Mouse (Mus musculus) neural tube, embryonic 11.5 days (tissue): ENCODE measurements around the gene Wipf1. TPM values are rescaled to one million over a fixed set of nuclear protein-coding genes. Genes with fewer than 3 reads are reported as not detected.

Experiments used
- ATAC-seq: fragments of 200-750 bp; cut with Nextera tagmentation; 2 replicates; pipeline ENCODE4 v1.8.0; 2017; ENCODE audit warnings: moderate number of reproducible peaks, mild to moderate bottlenecking, moderate TSS enrichment, moderate library complexity; ENCODE audit not compliant: insufficient read depth, low FRiP score, low TSS enrichment
- DNase-seq: peaks from one replicate; pipeline ENCODE4 v3.0.0-alpha.2; 2015; ENCODE audit warnings: low spot score
- H3K27ac ChIP-seq: fragments of 300-500 bp; sonication (generic); 2 replicates; pipeline ENCODE4 v1.5.1; 2014; ENCODE audit warnings: low read depth, mild to moderate bottlenecking, low read length
- H3K27me3 ChIP-seq: fragments of 300-500 bp; sonication (generic); 2 replicates; pipeline ENCODE4 v1.6.1; 2014; ENCODE audit warnings: mild to moderate bottlenecking, low read length, mixed read lengths; ENCODE audit not compliant: control insufficient read depth, insufficient read depth
- H3K36me3 ChIP-seq: fragments of 300-500 bp; sonication (generic); 2 replicates; pipeline ENCODE4 v1.6.1; 2014; ENCODE audit warnings: mild to moderate bottlenecking, low read length, moderate library complexity, mixed read lengths; ENCODE audit not compliant: control insufficient read depth, insufficient read depth
- H3K4me1 ChIP-seq: fragments of 300-500 bp; sonication (generic); 2 replicates; pipeline ENCODE4 v1.6.1; 2014; ENCODE audit warnings: low read length, mixed read lengths; ENCODE audit not compliant: control insufficient read depth, insufficient read depth
- H3K4me2 ChIP-seq: fragments of 300-500 bp; sonication (generic); 2 replicates; pipeline ENCODE4 v1.6.1; 2014; ENCODE audit warnings: low read depth, mild to moderate bottlenecking, moderate library complexity
- H3K4me3 ChIP-seq: fragments of 300-500 bp; sonication (generic); 2 replicates; pipeline ENCODE4 v1.5.1; 2014; ENCODE audit warnings: low read depth, low read length
- H3K9ac ChIP-seq: fragments of 300-500 bp; sonication (generic); 2 replicates; pipeline ENCODE4 v1.6.1; 2014; ENCODE audit warnings: mild to moderate bottlenecking, low read length
- H3K9me3 ChIP-seq: fragments of 300-500 bp; sonication (generic); 2 replicates; pipeline ENCODE4 v1.6.1; 2016; ENCODE audit warnings: low read length; ENCODE audit not compliant: control insufficient read depth
- WGBS: fragments of 180-500 bp; shearing (Covaris S2); extraction: QIAGEN DNeasy Blood & Tissue Kit; methylation state at CpG from one replicate; pipeline ENCODE4 v1.1.7; 2014; 5-methylcytosine and 5-hydroxymethylcytosine counted together
- polyA plus RNA-seq: library from polyadenylated mRNA; unstranded; fragments of >200 nt; fragmentation: Nextera tagmentation; extraction: Ambion mirVana; gene quantifications from 2 replicates; pipeline ENCODE4 v1.2.1, GENCODE M21; 2014

Wipf1 gene
- polyA plus RNA-seq, 1 experiment from 2014 or later = 9.0 TPM

- Histone ChIP-seq H3K36me3 (no peaks in the 10 kb centered on the region), H3K9me3 (no peaks in the 10 kb centered on the region), H3K4me2 (no peak overlapping the region), H3K4me3 (no peak overlapping the region), H3K27ac (no peak overlapping the region), H3K27me3 (no peaks in the 10 kb centered on the region), H3K9ac (no peak overlapping the region), H3K4me1 (no peaks in the 10 kb centered on the region)
- ATAC-seq = no peak
- no peak for DNase-seq
- 93% methylated on average over 2 of the region's 2 CpGs for WGBS
Measured at GRCm38 (mm10) chr2:73435847-73436246, 93.7 kb downstream of the Wipf1 start.

- Histone ChIP-seq H3K9ac (no peak overlapping the region), H3K36me3 (no peaks in the 10 kb centered on the region), H3K4me3 (no peak overlapping the region), H3K9me3 (no peaks in the 10 kb centered on the region), H3K27me3 (no peaks in the 10 kb centered on the region), H3K4me2 (no peak overlapping the region; the same call in 1 of the 2 replicates), H3K4me1 (no peaks in the 10 kb centered on the region), H3K27ac (no peak overlapping the region)
- DNase-seq (no peak), ATAC-seq (no peak)
- 42% methylated on average over 14 of the region's 14 CpGs for WGBS
Measured at GRCm38 (mm10) chr2:73431959-73432396, 97.6 kb downstream of the Wipf1 start.

DNA sequence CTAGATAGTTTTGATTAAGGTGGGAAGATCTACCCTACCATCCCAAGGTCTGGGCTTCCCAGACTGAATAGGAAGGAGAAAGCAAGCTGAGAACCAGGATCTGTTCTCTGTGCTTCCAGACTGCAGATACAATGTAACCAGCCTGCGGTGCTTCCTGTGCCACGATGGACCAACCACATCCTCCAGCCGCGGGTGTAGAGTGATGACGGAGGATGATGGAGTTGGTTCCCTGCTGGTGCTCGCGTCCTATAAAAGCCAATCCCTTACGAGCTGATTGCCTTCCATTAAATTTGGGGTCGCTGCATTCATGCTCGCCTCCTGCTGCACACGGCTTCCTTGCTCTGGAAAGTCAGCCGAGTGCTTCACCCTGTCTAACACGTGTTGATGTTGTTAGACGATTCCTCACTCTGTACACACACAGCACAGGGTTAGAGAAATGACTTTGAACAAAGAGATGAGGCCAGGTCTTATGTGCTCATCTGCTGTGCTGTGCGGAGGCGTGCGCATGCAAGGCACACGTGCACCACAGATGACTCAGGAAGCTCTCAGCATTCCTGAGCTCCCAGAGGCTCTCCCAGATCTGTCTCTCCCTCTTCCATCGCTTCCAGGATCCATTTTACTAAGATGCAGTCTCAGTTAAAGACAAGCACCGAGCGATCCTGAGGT lies 100.6 kb downstream of the Wipf1 start:
- DNase-seq (peak; percentile 41), ATAC-seq (no peak)
- no peak overlapping the region for H3K4me2 ChIP-seq
- no peaks in the 10 kb centered on the region for H3K4me1 ChIP-seq
- H3K9me3 ChIP-seq = no peaks in the 10 kb centered on the region
- no peak overlapping the region for H3K27ac ChIP-seq
- H3K27me3 ChIP-seq = no peaks in the 10 kb centered on the region
- WGBS = 50% methylated on average over 21 of the region's 21 CpGs
- H3K36me3 ChIP-seq = no peaks in the 10 kb centered on the region
- H3K9ac ChIP-seq = no peak overlapping the region
- H3K4me3 ChIP-seq = no peak overlapping the region

GRCm38 (mm10) chr2:73427293-73427692 lies 102.2 kb downstream of the Wipf1 start:
- no peaks in the 10 kb centered on the region for H3K36me3 ChIP-seq
- no peak overlapping the region for H3K4me3 ChIP-seq
- H3K4me1 ChIP-seq = no peaks in the 10 kb centered on the region
- no peak overlapping the region for H3K27ac ChIP-seq
- 37% methylated on average over 1 of the region's 1 CpGs for WGBS
- no peaks in the 10 kb centered on the region for H3K27me3 ChIP-seq
- no peaks in the 10 kb centered on the region for H3K9me3 ChIP-seq
- no peak overlapping the region for H3K9ac ChIP-seq
- H3K4me2 ChIP-seq = no peak overlapping the region
- ATAC-seq = no peak
- DNase-seq = peak; percentile 23

GRCm38 (mm10) chr2:73425822-73426221 lies 103.7 kb downstream of the Wipf1 start:
- Histone ChIP-seq H3K4me2 (no peak overlapping the region), H3K36me3 (no peaks in the 10 kb centered on the region), H3K27me3 (no peaks in the 10 kb centered on the region), H3K9ac (no peak overlapping the region), H3K9me3 (no peaks in the 10 kb centered on the region), H3K4me1 (no peaks in the 10 kb centered on the region), H3K27ac (no peak overlapping the region), H3K4me3 (no peak overlapping the region)
- no peak for DNase-seq
- no peak for ATAC-seq
- WGBS = 82% methylated on average over 14 of the region's 14 CpGs

DNA sequence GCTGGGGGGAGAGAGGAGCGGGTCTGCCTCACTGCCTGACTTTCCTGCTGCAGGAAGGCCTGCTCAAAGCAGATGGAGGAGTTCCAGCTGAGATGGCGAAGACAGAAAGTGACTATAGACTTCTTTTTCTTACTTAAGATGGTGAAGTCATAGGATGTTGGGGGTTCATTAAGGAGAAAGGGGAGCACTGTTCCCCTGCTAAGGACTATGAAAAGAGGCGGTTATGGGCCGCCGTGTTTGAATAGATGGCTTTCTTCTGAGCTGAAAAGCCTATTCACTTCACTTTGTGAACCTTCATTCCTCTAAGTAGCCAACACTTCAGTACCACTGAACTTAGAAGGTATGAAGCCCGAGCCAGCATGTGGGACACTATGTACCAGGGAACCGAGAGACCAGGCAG lies 109.8 kb downstream of the Wipf1 start:
- Histone ChIP-seq H3K27ac (no peak overlapping the region), H3K4me1 (no peaks in the 10 kb centered on the region), H3K9me3 (no peaks in the 10 kb centered on the region), H3K27me3 (no peaks in the 10 kb centered on the region), H3K36me3 (no peaks in the 10 kb centered on the region), H3K9ac (no peak overlapping the region), H3K4me3 (no peak overlapping the region), H3K4me2 (no peak overlapping the region)
- DNase-seq (no peak), ATAC-seq (no peak)
- WGBS = 56% methylated on average over 7 of the region's 7 CpGs

GRCm38 (mm10) chr2:73419285-73419684 lies 110.2 kb downstream of the Wipf1 start:
- Histone ChIP-seq H3K4me1 (no peaks in the 10 kb centered on the region), H3K27ac (no peak overlapping the region), H3K9me3 (no peaks in the 10 kb centered on the region), H3K36me3 (no peaks in the 10 kb centered on the region), H3K9ac (no peak overlapping the region), H3K4me2 (no peak overlapping the region), H3K27me3 (no peaks in the 10 kb centered on the region), H3K4me3 (no peak overlapping the region)
- ATAC-seq (no peak), DNase-seq (peak; percentile 26)
- 46% methylated on average over 4 of the region's 4 CpGs for WGBS

DNA sequence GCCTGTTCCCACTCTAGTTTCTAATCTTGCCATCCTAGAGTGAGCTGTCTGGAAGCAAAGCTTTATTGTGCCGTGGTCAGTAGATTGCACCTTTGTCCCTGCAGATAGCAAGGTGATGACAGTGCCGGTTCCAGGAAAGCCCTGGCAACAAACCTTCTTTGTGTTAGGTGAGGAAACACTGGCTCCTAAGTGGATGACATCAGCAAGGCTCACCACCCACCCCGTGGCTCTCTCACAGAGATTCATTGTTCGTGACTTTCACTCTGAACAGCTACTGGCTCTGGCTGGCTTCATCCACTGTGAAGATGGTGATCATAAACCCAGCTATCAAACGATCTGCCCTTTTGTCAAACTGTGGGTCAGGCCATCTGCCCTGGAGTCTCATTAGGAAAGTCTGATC lies 113.6 kb downstream of the Wipf1 start:
- Histone ChIP-seq H3K9ac (no peak overlapping the region), H3K36me3 (no peaks in the 10 kb centered on the region), H3K4me2 (no peak overlapping the region), H3K4me1 (no peaks in the 10 kb centered on the region), H3K4me3 (no peak overlapping the region), H3K27ac (no peak overlapping the region), H3K27me3 (no peaks in the 10 kb centered on the region), H3K9me3 (no peaks in the 10 kb centered on the region)
- DNase-seq = no peak
- WGBS = 48% methylated on average over 5 of the region's 5 CpGs
- no peak for ATAC-seq

GRCm38 (mm10) chr2:73410076-73410475 lies 119.5 kb downstream of the Wipf1 start:
- Histone ChIP-seq H3K4me2 (no peak overlapping the region), H3K9me3 (no peaks in the 10 kb centered on the region), H3K9ac (no peak overlapping the region), H3K4me1 (no peaks in the 10 kb centered on the region), H3K27me3 (no peaks in the 10 kb centered on the region), H3K27ac (no peak overlapping the region), H3K4me3 (no peak overlapping the region), H3K36me3 (no peaks in the 10 kb centered on the region)
- 92% methylated on average over 8 of the region's 8 CpGs for WGBS
- no peak for DNase-seq
- ATAC-seq = no peak
